10 mouse cellular contexts compared by ENCODE assay signal in genomic region chr2:104750611-104751010, GRCm38 (mm10). TPM values are rescaled to one million over a fixed set of nuclear protein-coding genes. Genes with fewer than 3 reads are reported as not detected.
DNase-seq lines count a peak whose midpoint lies in the region; ATAC-seq and TF ChIP-seq lines count a peak whose summit lies in the region.
"Had no signal": no experiment of that assay in that cellular context is flagged by ENCODE, and none has a peak within 500 bp of the region (broad histone marks: within the 10 kb centered on the region; RNA-seq: fewer than 3 reads in every experiment).

No protein-coding gene starts in this region.

- intact Hi-C loops in left cerebral cortex, postnatal 10 days (cut with DNase I), result loop anchor here (5.0 kb wide), 1 partner anchor 63 kb away; no protein-coding TSS in a partner anchor

- 0 out of 2 replicates have a peak, but pooled peaks cover 5% of the 10 kb centered on the region for H3K36me3 ChIP-seq in heart, postnatal 0 days (replicated peaks; ENCODE audit: control insufficient read depth, insufficient read depth, low read length)
- H3K36me3 ChIP-seq in ES-E14 (ENCODE audit: control insufficient read depth, insufficient read depth, low read length, poor library complexity, severe bottlenecking), result no peaks in the 10 kb centered on the region

- no peak overlapping the region for H3K4me2 ChIP-seq in heart, postnatal 0 days (ENCODE audit: low read depth, low read length)

- H3K9ac ChIP-seq in heart, postnatal 0 days (replicated peaks; ENCODE audit: low read depth, low read length), result no peak overlapping the region
- no peak overlapping the region for H3K9ac ChIP-seq in ES-E14 (ENCODE audit: insufficient read depth, low read depth, low read length, poor library complexity, severe bottlenecking)

- H3K4me3 ChIP-seq in heart, postnatal 0 days (ENCODE audit: low read depth, low read length), result no peak overlapping the region
- H3K4me3 ChIP-seq in ES-E14 (ENCODE audit: insufficient read depth in 1 of 2, low read depth in 1 of 2, low read length in 2 of 2, poor library complexity in 1 of 2, severe bottlenecking in 1 of 2), result no peak overlapping the region

- H3K27me3 ChIP-seq in heart, postnatal 0 days (ENCODE audit: control insufficient read depth, insufficient read depth, low read length), result no peaks in the 10 kb centered on the region

- H3K27ac ChIP-seq in heart, postnatal 0 days (ENCODE audit: low read depth), result no peak overlapping the region
- H3K27ac ChIP-seq in ES-E14 (ENCODE audit: insufficient read depth, low read depth, low read length, poor library complexity, severe bottlenecking), result no peak overlapping the region

- DNase-seq in heart, postnatal 0 days (ENCODE audit: low spot score), result no peak
- no peak for DNase-seq in heart, adult 9 months (ENCODE audit: low spot score in 2 of 2)
- DNase-seq in 3T3-L1 (ENCODE audit: low read depth, low spot score) (peak; percentile 72), ES-E14 (ENCODE audit: low read depth, low spot score) (no peak)
- DNase-seq in induced T-regulatory cell, adult 2 months (ENCODE audit: low read depth), result peak; percentile 17
- no peak for DNase-seq in right cerebral cortex, adult 2 months (ENCODE audit: low spot score in 2 of 2)
- DNase-seq in gastrocnemius, adult 8-10 months (ENCODE audit: low spot score in 2 of 2), result no peak
- DNase-seq in left cerebral cortex, postnatal 10 days (ENCODE audit: extremely low spot score in 1 of 2, low spot score in 2 of 2), result no peak

- WGBS in heart, postnatal 0 days, result 59% methylated on average over 3 of the region's 3 CpGs

- no peaks in the 10 kb centered on the region for H3K4me1 ChIP-seq in heart, postnatal 0 days (ENCODE audit: control insufficient read depth, insufficient read depth)
- no peaks in the 10 kb centered on the region for H3K4me1 ChIP-seq in ES-E14 (ENCODE audit: control insufficient read depth in 2 of 2, insufficient read depth in 2 of 2, low read length in 2 of 2, poor library complexity in 1 of 2)

- no peaks in the 10 kb centered on the region for H3K9me3 ChIP-seq in heart, postnatal 0 days (replicated peaks; ENCODE audit: control insufficient read depth, low read length)
- no peaks in the 10 kb centered on the region for H3K9me3 ChIP-seq in ES-E14 (ENCODE audit: control insufficient read depth, insufficient read depth, low read depth, low read length)

- TF ChIP-seq CTCF in heart, postnatal 0 days (IDR thresholded peaks at IDR 0.05; ENCODE audit: low read depth), result peak; percentile 29

- no peak for ATAC-seq in heart, postnatal 0 days (ENCODE audit: insufficient read depth, low read depth)

- in situ Hi-C loops in ES-E14 (cut with MboI; ENCODE audit: low sequenced_read_pairs in 2 of 2, unreplicated experiment in 2 of 2), result no loop called here

- no peak for TF ChIP-seq EP300 in heart, postnatal 0 days (IDR thresholded peaks at IDR 0.05; ENCODE audit: low read depth)

TF ChIP-seq in ES-E14, 5 proteins besides CTCF, POLR2A, EP300 and RAD21:
- TF ChIP-seq ZC3H11A (IDR thresholded peaks at IDR 0.05; ENCODE audit: borderline replicate concordance, low read depth, low read length), result peak; percentile 70; the same call in 1 of the 2 replicates
- TF ChIP-seq CHD2 (IDR thresholded peaks at IDR 0.05; ENCODE audit: low read depth, low read length), result no peak
- no peak for TF ChIP-seq MAFK (IDR thresholded peaks at IDR 0.05; ENCODE audit: insufficient read depth, low read depth, low read length)

RNA-seq across cellular contexts. Expression of gene Depdc7, which starts 7.9 kb away (rescaled TPM):
- 4.1 and 4.3 TPM in 2 replicates for total RNA-seq in heart, postnatal 0 days (2014; rRNA removed; ENCODE audit: low replicate concordance)
- 4.0 and 4.7 TPM in 2 replicates for polyA plus RNA-seq in heart, postnatal 0 days (2015; fragmentation: Nextera tagmentation; extraction: Ambion mirVana)
- total RNA-seq in ES-E14 (2012; rRNA removed), result 9.5 and 12.1 TPM in 2 replicates
- total RNA-seq in gastrocnemius, adult 8-10 months (2022), result 1 to 10 TPM; 1.4 to 2.9 (median 2.5) TPM
- 1 to 10 TPM; 1.0 to 1.2 TPM for total RNA-seq in left cerebral cortex, postnatal 10 days (2021)

RNA-seq across cellular contexts. Expression of gene Pin1rt1, which starts 34.4 kb away (rescaled TPM):
- total RNA-seq in heart, postnatal 0 days (2014; rRNA removed; ENCODE audit: low replicate concordance), result not detected in 2 replicates
- polyA plus RNA-seq in heart, postnatal 0 days (2015; fragmentation: Nextera tagmentation; extraction: Ambion mirVana), result not detected in 2 replicates
- total RNA-seq in ES-E14 (2012; rRNA removed), result not detected in 2 replicates
- not detected for total RNA-seq in gastrocnemius, adult 8-10 months (2022)
- not detected for total RNA-seq in left cerebral cortex, postnatal 10 days (2021)
- polyA plus RNA-seq: heart, embryonic 16.5 days; stomach, embryonic 14.5 days had no signal

RNA-seq across cellular contexts. Expression of gene Tcp11l1, which starts 38.6 kb away (rescaled TPM):
- 1.9 and 4.0 TPM in 2 replicates for total RNA-seq in heart, postnatal 0 days (2014; rRNA removed; ENCODE audit: low replicate concordance)
- polyA plus RNA-seq in heart, postnatal 0 days (2015; fragmentation: Nextera tagmentation; extraction: Ambion mirVana), result 28.7 and 32.7 TPM in 2 replicates
- total RNA-seq in ES-E14 (2012; rRNA removed), result 8.3 and 11.9 TPM in 2 replicates
- 10 to 100 TPM in 1 of 4 experiments, 1 to 10 TPM in 3; 8.7 to 11.7 (median 9.2) TPM for total RNA-seq in gastrocnemius, adult 8-10 months (2022)
- 10 to 100 TPM; 44.6 to 48.8 TPM for total RNA-seq in left cerebral cortex, postnatal 10 days (2021)

Comparison
In these comparisons a context has a peak if more than half of its experiments do, and no peak if none do; other contexts are left out.
1. DNase-seq: peak in 3T3-L1 (single experiment) and induced T-regulatory cell, adult 2 months (single experiment); none in heart, postnatal 0 days (single experiment), heart, adult 9 months (0 of 2), ES-E14 (single experiment), right cerebral cortex, adult 2 months (0 of 2), gastrocnemius, adult 8-10 months (0 of 2) and left cerebral cortex, postnatal 10 days (0 of 2).